Mouse (Mus musculus) heart, postnatal 0 days (tissue): ENCODE measurements around the gene Alox5ap. TPM values are rescaled to one million over a fixed set of nuclear protein-coding genes. Genes with fewer than 3 reads are reported as not detected.
A peak's percentile ranks its signal among the peaks of the same experiment; 100 is the strongest.

Experiments used
- ATAC-seq: fragments of 200-750 bp; cut with Nextera tagmentation; 2 replicates; pipeline ENCODE4 v1.8.0; 2017; ENCODE audit warnings: low read depth, moderate number of reproducible peaks, moderate library complexity; ENCODE audit not compliant: insufficient read depth
- DNase-seq: peaks from one replicate; pipeline ENCODE4 v3.0.0-alpha.2; 2016; ENCODE audit warnings: low spot score
- H3K27ac ChIP-seq: fragments of 300-500 bp; sonication (generic); 2 replicates; pipeline ENCODE4 v1.5.1; 2014; ENCODE audit warnings: low read depth, mild to moderate bottlenecking
- H3K27me3 ChIP-seq: fragments of 300-500 bp; sonication (generic); 2 replicates; pipeline ENCODE4 v1.6.1; 2014; ENCODE audit warnings: low read length, mixed read lengths; ENCODE audit not compliant: control insufficient read depth, insufficient read depth
- H3K36me3 ChIP-seq: fragments of 300-500 bp; sonication (generic); replicated peaks from 2 replicates; pipeline ENCODE4 v1.6.1; 2014; ENCODE audit warnings: low read length, mixed read lengths; ENCODE audit not compliant: control insufficient read depth, insufficient read depth
- H3K4me1 ChIP-seq: fragments of 300-500 bp; sonication (generic); 2 replicates; pipeline ENCODE4 v1.6.1; 2014; ENCODE audit warnings: antibody characterized with exemption; ENCODE audit not compliant: control insufficient read depth, insufficient read depth
- H3K4me2 ChIP-seq: fragments of 300-500 bp; sonication (generic); 2 replicates; pipeline ENCODE4 v1.6.1; 2014; ENCODE audit warnings: low read depth, mild to moderate bottlenecking, low read length, moderate library complexity
- H3K4me3 ChIP-seq: fragments of 300-500 bp; sonication (generic); 2 replicates; pipeline ENCODE4 v1.5.1; 2014; ENCODE audit warnings: low read depth, low read length
- H3K9ac ChIP-seq: fragments of 300-500 bp; sonication (generic); replicated peaks from 2 replicates; pipeline ENCODE4 v1.6.1; 2014; ENCODE audit warnings: low read depth, low read length, mixed read lengths
- H3K9me3 ChIP-seq: fragments of 300-500 bp; sonication (generic); replicated peaks from 2 replicates; pipeline ENCODE4 v1.6.1; 2016; ENCODE audit warnings: low read length; ENCODE audit not compliant: control insufficient read depth
- CTCF ChIP-seq: IDR thresholded peaks from 2 replicates; pipeline ENCODE4 v1.5.1; 2016; ENCODE audit warnings: antibody characterized with exemption, control low read depth, low read depth
- EP300 ChIP-seq: IDR thresholded peaks from 2 replicates; pipeline ENCODE4 v1.6.1; 2016; ENCODE audit warnings: antibody characterized with exemption, low read depth
- WGBS: fragments of 180-500 bp; shearing (Covaris S2); extraction: QIAGEN DNeasy Blood & Tissue Kit; methylation state at CpG from one replicate; pipeline ENCODE4 v1.1.7; 2014; 5-methylcytosine and 5-hydroxymethylcytosine counted together
- polyA plus RNA-seq: library from polyadenylated mRNA; unstranded; fragments of >200 nt; fragmentation: Nextera tagmentation; extraction: Ambion mirVana; gene quantifications from 2 replicates; pipeline ENCODE4 v1.2.1, GENCODE M21; 2015
- total RNA-seq: library from RNA; depleted of rRNA; stranded (reverse); fragments of >200 nt; gene quantifications from 2 replicates; pipeline ENCODE4 v1.2.3, GENCODE M21; 2014; ENCODE audit warnings: low replicate concordance

Alox5ap gene
- total and polyA plus RNA-seq, 2 experiments from 2014 or later, result 5.2 to 9.2 TPM

DNA sequence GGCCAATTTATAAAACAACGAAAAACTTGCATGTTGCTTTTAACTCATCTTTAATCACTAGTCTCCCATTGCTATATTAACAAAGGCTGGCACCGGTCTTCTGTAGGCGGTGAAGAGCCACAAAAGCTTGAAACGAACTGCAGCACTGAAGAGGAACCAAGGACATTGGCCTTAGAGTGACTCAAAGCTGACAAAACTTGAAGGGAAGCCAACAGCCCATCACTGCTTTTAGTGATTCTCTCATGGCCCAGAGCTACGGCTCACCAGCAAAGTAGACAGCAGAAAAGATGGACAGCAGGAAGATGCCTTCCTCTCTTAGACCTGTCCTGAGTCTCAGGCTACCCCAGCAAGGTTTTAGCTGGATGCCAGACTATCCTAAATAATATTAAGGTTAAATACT lies 22.1 kb upstream of the Alox5ap start:
- Histone ChIP-seq H3K4me1 (peaks cover 12% of the 10 kb centered on the region), H3K4me3 (no peak overlapping the region), H3K27me3 (no peaks in the 10 kb centered on the region), H3K27ac (no peak overlapping the region), H3K4me2 (no peak overlapping the region), H3K36me3 (no peaks in the 10 kb centered on the region), H3K9ac (no peak overlapping the region), H3K9me3 (0 out of 2 replicates have a peak, but pooled peaks cover 3% of the 10 kb centered on the region)
- WGBS, result 84% methylated on average over 5 of the region's 5 CpGs
- no peak for TF ChIP-seq CTCF
- TF ChIP-seq EP300, result no peak
- no peak for DNase-seq
- no peak for ATAC-seq

DNA sequence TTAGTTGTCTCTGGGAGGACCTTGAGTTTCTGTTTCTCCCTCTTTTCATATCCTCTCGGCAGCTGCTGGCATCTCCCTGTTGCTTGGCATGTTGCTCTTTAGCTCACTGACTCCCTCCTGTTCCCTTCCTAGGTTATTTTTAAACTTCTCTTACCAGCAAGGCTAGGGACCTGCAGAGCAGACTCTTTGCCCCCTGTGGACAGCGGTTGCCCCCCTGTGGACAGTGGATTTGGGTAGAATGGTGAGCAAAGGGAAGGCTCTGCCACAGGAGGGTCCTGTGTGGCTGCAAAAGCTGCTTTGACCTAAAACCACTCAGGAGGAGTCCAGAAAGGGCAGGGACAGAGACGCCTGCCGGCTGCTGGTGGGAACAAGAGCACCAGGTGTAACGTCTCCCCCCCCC lies 21.5 kb upstream of the Alox5ap start:
- H3K27ac ChIP-seq, result peak overlapping the region; percentile 37; the same call in 1 of the 2 replicates
- no peaks in the 10 kb centered on the region for H3K36me3 ChIP-seq
- H3K9ac ChIP-seq, result no peak overlapping the region
- no peak overlapping the region for H3K4me3 ChIP-seq
- 0 out of 2 replicates have a peak, but pooled peaks cover 3% of the 10 kb centered on the region for H3K9me3 ChIP-seq
- H3K4me2 ChIP-seq, result no peak overlapping the region; the same call in 1 of the 2 replicates
- DNase-seq (peak; percentile 43), ATAC-seq (peak; percentile 33; the same call in 1 of the 2 replicates)
- TF ChIP-seq CTCF (peak; percentile 46; the same call in 1 of the 2 replicates), EP300 (no peak)
- peaks cover 12% of the 10 kb centered on the region for H3K4me1 ChIP-seq
- WGBS, result 29% methylated on average over 5 of the region's 5 CpGs
- H3K27me3 ChIP-seq, result no peaks in the 10 kb centered on the region

DNA sequence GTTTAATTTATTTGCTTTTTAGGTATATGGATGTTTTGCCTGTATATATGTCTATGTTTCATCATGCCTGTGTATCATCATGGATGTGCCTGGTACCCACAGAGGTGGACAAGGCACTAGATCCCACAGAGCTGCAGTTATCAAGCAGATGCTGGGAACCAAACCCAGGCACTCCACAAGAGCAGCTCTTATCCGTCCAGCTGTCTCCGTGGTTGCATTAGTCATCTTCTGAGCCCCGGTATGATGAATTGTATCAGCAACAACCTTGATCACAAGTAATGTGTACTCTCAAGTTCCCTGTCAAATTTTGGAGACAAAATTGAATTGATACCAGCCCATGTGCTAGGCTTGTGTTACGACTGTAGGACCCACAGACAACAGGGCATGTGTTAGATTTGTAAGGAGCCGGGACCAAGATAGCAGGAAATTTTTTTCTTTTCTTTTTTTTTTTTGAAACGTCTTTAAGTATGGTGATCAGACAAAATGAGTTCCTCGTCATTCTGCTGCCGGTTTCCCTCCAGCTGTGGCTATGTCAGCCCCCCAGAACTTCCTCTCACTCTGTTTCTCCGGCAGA lies 19.1 kb upstream of the Alox5ap start:
- no peak for ATAC-seq

DNA sequence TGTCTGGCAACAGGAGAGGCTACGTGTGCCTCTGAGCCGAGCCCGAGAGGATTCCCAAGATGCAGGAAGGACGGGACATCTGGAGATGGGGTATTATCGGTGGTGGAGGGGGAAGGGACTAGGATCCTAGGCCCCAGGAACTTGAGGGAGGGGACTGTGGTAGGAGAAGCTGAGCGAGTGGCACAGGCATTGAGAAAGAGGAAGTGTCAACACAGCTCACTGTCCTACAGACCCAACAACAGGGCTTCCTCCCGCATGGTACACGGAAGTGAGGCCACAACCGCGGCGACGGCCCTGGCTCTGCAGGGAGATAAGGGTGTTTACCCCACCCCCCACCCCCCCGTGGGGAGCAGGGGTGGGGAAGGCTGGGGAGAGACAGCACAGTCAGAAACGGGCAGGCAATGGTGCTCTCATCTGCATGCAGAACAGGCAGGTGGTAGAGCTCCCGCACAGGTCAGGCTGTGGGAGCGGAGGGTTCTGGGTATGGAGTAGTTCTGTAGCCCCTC lies 18.5 kb upstream of the Alox5ap start:
- peak; percentile 69 for ATAC-seq

More for the DNA sequence above, 19.1 kb upstream of the Alox5ap start:
- H3K4me2 ChIP-seq, result peak overlapping the region; percentile 61
- no peak for TF ChIP-seq EP300
- TF ChIP-seq CTCF, result no peak
- H3K4me1 ChIP-seq, result peaks cover 12% of the 10 kb centered on the region
- 21% methylated on average over 9 of the region's 9 CpGs for WGBS
- peak overlapping the region; percentile 32 for H3K4me3 ChIP-seq
- H3K36me3 ChIP-seq, result no peaks in the 10 kb centered on the region
- no peak for DNase-seq
- 0 out of 2 replicates have a peak, but pooled peaks cover 3% of the 10 kb centered on the region for H3K9me3 ChIP-seq
- H3K9ac ChIP-seq, result peak overlapping the region; percentile 50
- H3K27ac ChIP-seq, result peak overlapping the region; percentile 66
- no peaks in the 10 kb centered on the region for H3K27me3 ChIP-seq

DNA sequence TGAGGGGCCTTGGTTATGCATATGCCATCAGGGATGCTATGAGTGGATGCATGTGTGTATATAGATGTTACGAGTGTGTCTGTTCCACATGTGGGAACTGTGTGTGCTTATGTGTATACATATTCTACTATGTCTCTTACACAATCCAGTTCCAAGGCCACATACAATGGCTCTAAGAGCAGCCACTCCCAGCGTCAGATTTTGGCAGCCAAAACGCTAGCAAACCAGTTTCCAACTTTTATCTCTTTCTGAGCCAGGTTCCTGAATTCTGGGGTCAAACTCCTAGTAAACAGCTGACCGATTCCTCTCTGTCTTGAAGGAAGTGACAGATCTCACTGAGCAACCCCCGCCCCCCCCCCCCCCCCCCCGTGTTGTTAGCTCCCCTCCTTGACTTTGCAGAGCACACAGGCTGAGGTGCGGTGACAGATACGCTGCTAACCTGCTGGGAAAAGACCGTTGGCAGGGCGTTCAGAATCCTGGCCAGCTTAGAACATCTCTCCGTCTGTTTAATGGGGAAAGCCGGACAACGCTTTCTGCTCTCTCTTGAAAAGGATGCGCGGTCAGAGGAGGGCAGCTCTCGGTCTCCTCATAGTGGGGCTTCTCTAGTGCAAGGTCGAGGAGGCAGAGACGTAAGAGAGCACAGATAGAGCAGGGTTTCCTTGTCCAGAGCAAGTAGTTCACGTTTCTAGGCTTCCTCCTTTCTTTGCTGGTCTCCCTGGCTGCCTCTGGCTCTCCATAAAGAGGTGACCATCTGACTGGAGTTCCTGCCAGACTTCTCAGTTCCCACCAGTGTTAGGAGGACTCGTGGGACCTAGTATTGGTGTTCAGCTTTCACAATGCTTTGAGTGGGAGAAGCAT lies 17.3 kb upstream of the Alox5ap start:
- H3K4me3 ChIP-seq, result peak overlapping the region; percentile 13; the same call in 1 of the 2 replicates
- H3K4me1 ChIP-seq, result peaks cover 12% of the 10 kb centered on the region

More for the DNA sequence above, 18.5 kb upstream of the Alox5ap start:
- Histone ChIP-seq H3K4me3 (peak overlapping the region; percentile 32), H3K9me3 (0 out of 2 replicates have a peak, but pooled peaks cover 3% of the 10 kb centered on the region), H3K4me2 (peak overlapping the region; percentile 61), H3K36me3 (no peaks in the 10 kb centered on the region), H3K9ac (peak overlapping the region; percentile 50), H3K27me3 (no peaks in the 10 kb centered on the region), H3K27ac (peak overlapping the region; percentile 66), H3K4me1 (peaks cover 12% of the 10 kb centered on the region)
- DNase-seq, result peak; percentile 62
- 0 out of 2 replicates have a peak, but pooled peaks have one; percentile 25 for TF ChIP-seq EP300
- no peak for TF ChIP-seq CTCF
- WGBS, result 9% methylated on average over 16 of the region's 16 CpGs

More for the DNA sequence above, 17.3 kb upstream of the Alox5ap start:
- ATAC-seq (peak; percentile 16; the same call in 1 of the 2 replicates), DNase-seq (peak; percentile 27)
- H3K27me3 ChIP-seq, result no peaks in the 10 kb centered on the region
- H3K4me2 ChIP-seq, result peak overlapping the region; percentile 61
- H3K27ac ChIP-seq, result peak overlapping the region; percentile 50
- H3K9me3 ChIP-seq, result no peaks in the 10 kb centered on the region
- WGBS, result 15% methylated on average over 19 of the region's 20 CpGs
- H3K9ac ChIP-seq, result 0 out of 2 replicates have a peak overlapping the region, but pooled peaks have one; percentile 26
- TF ChIP-seq CTCF (no peak), EP300 (no peak)
- no peaks in the 10 kb centered on the region for H3K36me3 ChIP-seq
